Mouse (Mus musculus): ENCODE measurements around the gene Vmn1r173.
"Not testable (repeated sequence)": the region's sequence is repeated elsewhere in the genome, so short reads cannot be mapped to it uniquely, and the experiment has no call there.

The Vmn1r173 gene

GRCm38 (mm10) chr7:23700403-23700802, at the start of gene Vmn1r173:
Gene Vmn1r173 (plus strand): TSS chr7:23700703.
- DNase-seq (ENCODE audit: low spot score): not testable (repeated sequence)

GRCm38 (mm10) chr7:23658016-23658415, 42.5 kb upstream of the Vmn1r173 start, which contains the start of gene Vmn1r172:
Gene Vmn1r172 (plus strand): TSS chr7:23658316.
- no peak for DNase-seq (ENCODE audit: low spot score)

GRCm38 (mm10) chr7:23751970-23752369, 51.5 kb downstream of the Vmn1r173 start, which contains the start of gene Vmn1r174:
Gene Vmn1r174 (plus strand): TSS chr7:23752270.
- DNase-seq (ENCODE audit: low spot score): not testable (repeated sequence)

Measured in layer of hippocampus, adult 11-12 months (tissue).